Mouse (Mus musculus): ENCODE results near the gene Sart1. TPM values are rescaled to one million over a fixed set of nuclear protein-coding genes. Genes with fewer than 3 reads are reported as not detected.
A peak's percentile ranks its signal among the peaks of the same experiment; 100 is the strongest.

Gene Sart1
- 70.5 and 85.4 TPM in 2 replicates for polyA plus RNA-seq (2012; rRNA removed)

GRCm38 (mm10) chr19:5388588-5389242 lies at the start of gene Sart1:
TSS of gene Sart1 (minus strand) at chr19:5388703.
- peak; percentile 95 to 97 for DNase-seq (ENCODE audit: extremely low spot score in 1 of 2, low spot score in 1 of 2)

GRCm38 (mm10) chr19:5433951-5434350 lies 45.4 kb upstream of the Sart1 start:
- no peak for DNase-seq (ENCODE audit: extremely low spot score in 1 of 2, low spot score in 1 of 2)

DNA sequence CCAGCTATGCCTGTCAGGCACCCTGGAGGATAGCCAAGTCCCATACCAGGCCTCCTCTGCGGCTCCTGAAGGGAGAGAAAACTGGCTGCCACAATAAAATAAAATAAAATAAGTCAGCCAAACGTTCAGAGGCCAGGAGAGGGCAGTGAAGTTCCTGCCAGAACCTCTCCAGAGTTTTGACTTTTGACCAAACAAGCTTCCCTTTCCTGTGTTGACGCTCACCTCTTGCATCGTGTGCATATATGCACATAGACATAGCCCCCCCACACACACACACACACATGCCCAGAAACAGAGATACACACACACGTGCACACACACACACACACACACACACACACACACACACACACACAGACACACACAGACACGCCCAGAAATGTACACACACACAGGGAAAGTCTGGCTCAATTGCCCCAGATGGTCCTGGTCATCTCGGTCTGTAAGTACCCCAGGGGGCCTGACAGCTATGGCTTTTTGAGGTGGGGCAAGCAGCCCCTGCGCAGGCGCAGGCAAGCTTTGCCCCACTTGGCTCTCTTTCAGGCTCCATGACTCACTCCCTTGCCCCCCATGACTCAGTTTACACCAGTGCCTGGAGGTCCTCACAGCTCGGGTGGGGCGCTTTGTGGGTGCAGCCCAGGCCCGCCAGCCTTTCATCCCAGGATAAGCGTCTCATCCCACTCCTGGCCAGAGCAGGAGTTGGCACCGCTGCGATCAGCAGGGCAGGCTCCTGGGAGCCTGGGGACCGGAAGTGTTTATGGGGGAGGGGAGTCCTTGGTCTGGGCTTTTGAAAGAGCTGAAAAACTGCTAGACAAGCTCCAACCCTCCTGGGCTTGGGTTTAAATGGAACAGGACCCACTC lies 44.7 kb upstream of the Sart1 start:
- DNase-seq (ENCODE audit: extremely low spot score in 1 of 2, low spot score in 1 of 2) = no peak

DNA sequence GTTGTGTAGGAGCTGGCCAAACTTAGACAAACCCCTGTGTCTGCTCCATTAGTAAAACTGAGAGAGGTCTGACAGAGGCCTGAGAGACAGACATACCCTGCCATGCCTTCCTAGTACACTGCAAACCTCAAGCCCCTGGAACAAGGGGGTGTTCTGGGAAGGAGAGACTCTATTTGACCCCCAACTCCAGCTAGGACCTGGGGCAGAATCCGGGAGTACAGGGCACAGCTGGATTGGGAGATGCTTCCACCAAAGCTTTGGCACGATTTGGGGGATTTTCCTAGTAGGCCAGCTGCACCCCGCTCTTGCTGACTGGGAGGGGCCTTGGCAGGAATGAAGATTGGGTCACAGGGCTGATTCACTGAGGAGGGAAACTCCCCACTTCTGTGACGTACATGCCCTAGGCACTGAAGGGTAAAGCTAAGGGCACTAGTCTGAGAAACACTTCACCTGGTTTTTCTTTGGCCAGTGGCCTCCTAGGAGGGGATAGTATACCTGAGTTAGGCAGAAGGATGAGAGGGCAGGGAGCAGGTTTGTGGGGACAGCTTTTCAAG lies 43.5 kb upstream of the Sart1 start:
- no peak for DNase-seq (ENCODE audit: extremely low spot score in 1 of 2, low spot score in 1 of 2)

DNA sequence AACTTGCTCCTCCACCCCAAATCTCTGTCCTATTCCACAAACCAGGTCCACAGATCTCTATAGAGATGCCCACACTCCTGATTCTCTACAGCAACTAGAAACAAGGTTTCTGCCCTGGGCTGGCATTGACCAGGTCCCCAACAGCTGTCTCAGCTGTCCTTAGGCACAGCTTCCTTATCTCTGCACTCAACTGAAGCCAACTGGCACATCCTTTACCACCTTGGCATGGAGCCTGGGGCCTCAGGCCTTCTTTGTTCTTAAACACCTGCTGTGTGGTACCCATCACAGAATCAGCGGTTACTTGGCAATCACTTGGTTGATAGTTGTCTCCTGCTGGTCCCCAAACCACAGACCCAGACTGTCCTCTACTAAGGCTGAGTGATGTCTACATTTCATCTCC lies 41.9 kb upstream of the Sart1 start:
- DNase-seq (ENCODE audit: extremely low spot score in 1 of 2, low spot score in 1 of 2) = no peak

DNA sequence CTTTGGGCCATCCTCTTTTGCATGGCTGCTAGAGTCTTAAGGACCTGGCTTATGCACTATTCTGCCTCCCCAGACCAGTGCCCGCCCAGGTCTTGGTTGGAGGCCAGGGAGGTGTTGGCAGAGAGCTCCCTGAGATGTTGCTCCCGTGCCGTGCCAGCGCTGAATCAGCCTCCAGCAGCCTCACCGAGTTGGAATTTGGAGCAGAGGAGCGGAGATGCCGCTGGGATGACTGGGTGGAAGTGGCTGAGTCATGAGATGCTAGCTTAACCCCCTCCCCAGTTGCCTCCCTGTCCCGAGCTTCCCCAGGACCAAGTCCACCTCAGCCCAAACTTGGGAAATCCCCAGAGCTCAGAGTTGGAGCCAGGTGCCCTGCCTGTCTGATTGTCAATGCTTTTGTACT lies 41.3 kb upstream of the Sart1 start:
- DNase-seq (ENCODE audit: extremely low spot score in 1 of 2, low spot score in 1 of 2) = no peak

GRCm38 (mm10) chr19:5429219-5429618 lies 40.7 kb upstream of the Sart1 start:
- DNase-seq (ENCODE audit: extremely low spot score in 1 of 2, low spot score in 1 of 2) = no peak

DNA sequence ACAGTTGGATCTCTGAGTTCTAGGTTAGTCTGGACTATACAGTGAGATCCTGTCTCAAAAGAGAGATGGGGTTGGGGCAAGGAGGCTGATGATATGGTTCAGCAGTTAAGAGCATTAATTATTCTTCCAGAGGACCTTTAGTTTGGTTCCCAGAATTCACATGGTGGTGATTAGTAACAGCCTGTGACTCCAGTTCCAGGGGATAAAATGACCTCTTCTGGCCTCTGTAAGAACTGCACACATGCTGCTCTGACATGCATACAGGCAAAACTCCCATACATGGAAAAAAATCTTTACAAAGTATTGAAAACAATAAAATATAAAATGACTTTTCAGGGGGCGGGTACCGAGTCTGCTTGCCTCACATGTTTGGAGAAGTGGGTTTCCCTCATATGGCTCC lies 39.6 kb upstream of the Sart1 start:
- DNase-seq (ENCODE audit: extremely low spot score in 1 of 2, low spot score in 1 of 2) = no peak

DNA sequence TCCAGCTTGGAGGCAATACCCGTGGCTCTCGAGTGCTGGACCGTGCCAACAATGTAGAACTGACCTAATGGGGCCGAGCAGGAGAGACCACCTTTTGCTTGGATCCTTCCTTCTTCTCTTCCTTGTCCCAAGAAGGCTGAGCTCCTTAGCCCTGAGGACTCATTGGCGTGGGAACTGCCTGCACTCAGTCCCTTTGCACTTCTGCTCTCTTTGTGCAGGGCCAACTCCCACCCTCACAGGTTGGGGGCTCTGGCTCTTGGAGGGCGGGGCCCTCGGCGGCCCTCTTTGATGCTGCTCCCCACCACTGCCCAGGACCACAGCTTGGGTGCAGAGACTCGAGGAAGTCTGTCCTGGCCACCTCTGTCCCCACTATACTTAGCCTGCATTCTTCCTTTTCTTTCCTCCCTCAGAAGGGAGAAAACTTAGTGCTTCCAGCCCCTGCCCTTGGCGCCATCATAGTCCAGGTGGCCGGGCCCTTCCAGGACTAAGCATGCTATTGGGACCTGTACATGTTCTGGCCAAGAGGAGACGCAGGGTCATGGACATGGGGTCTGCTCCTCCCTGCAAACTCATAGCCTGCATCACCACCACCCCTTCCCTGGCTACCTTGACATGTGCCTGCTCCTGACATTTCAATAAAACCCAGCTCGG lies 38.3 kb upstream of the Sart1 start:
- DNase-seq (ENCODE audit: extremely low spot score in 1 of 2, low spot score in 1 of 2) = no peak

- no peak for DNase-seq (ENCODE audit: extremely low spot score in 1 of 2, low spot score in 1 of 2)
These were observed 37.5 kb upstream of the Sart1 start for GRCm38 (mm10) chr19:5425906-5426565.

DNA sequence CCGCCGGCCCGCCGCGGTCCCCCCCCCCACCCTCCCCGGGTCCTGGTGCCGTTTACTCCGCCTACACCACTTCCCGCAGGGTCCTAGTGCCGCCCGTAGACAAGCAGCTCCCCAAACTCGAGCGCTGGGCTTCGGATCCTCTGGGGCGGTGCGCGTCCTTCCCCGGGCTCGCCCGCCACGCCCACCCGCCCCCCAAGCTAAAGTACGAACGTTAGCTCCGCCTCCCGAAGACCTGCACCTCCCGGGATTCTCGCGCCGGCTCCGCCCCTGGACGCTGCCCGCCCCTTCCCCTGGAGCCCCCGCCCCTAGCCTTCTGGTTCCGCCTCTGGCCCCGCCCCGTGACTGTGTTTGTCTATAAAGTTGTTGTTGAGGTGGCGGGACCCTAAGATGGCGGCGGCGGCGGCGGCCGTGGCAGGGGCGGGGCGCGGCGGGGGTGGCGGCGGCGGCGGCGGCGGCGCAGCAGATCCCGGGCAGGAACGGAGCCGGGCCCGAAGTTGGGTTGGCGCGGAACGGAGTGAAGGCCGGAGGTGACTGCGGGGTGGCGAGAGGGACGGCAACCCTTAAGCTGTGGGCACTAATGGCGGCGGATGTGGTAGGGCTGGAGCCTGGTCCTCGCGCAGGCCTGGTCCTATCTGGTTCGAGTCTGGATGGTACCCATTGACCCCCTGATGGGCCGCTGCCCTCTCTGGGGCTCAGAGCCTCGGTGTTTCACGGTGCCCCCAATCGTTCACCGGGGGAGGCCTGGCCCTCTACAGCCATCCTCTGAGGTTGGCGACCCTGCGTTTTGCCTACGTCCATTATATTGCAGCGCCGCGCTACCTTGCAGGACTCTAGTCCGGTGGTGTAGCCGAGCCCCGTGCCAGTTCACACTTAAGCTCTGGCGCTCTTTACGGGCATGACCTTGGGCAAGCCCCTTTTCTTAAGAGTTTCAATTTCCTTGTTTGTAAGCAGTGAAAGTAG lies 36.6 kb upstream of the Sart1 start, which contains the start of the genes Drap1 and AI837181:
Gene Drap1, minus strand, starts transcription at position 198 of the 960 bp plus-strand sequence.
Gene AI837181, plus strand, starts transcription at position 363 of the 960 bp plus-strand sequence.
- DNase-seq (ENCODE audit: extremely low spot score in 1 of 2, low spot score in 1 of 2) = peak; percentile 84 to 94

- DNase-seq (ENCODE audit: extremely low spot score in 1 of 2, low spot score in 1 of 2) = peak in 1 of 2 experiments; percentile 53
These were observed 35.7 kb upstream of the Sart1 start for GRCm38 (mm10) chr19:5424092-5424781.

DNA sequence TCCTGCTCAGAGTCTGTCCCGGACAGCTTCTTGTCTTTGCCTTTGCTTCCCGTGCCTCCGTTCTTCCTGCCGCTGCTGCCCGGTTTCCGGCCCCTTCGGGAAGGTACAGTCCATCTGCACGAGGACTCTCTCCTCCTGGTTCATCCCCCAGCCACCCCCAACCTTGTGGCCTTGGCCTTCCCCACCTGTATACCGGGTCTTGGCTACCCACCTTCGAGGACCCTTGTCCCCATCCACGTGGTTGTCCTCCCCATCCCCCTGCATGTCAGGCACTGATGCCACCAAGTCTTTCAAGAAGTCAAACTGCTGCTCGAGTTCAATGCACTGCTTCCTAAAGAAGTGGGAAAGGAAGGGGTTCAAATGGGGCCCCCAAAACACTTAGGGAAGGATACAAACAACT lies 35.1 kb upstream of the Sart1 start:
- no peak for DNase-seq (ENCODE audit: extremely low spot score in 1 of 2, low spot score in 1 of 2)

DNA sequence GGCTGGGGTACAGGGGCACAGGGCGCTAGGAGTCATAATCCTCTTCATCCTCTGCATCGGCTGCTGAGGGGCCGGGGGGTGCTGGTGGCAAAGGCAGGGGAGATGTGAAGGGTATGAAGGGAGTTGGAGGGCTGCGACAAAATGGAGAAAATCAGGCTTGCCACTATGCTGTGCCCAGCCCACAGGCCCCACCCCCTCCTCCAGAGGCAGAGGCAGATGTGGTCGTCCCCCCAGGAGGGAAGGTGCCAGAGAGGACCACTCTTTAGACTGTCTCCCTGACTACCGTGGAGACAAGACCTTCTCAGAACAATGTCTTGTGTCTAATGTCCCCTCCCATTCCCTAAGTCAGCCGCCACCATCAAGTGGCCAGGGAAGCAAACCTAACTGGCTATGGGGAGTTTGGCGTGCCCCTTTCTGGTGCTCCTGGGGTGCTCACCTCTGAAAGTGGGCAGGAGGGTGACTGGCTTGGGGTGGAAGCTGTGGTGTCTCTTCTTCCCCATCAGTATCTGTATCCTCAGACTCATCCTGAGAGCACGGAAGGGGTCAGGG lies 34.5 kb upstream of the Sart1 start:
- no peak for DNase-seq (ENCODE audit: extremely low spot score in 1 of 2, low spot score in 1 of 2)

GRCm38 (mm10) chr19:5422267-5422666 lies 33.8 kb upstream of the Sart1 start:
- no peak for DNase-seq (ENCODE audit: extremely low spot score in 1 of 2, low spot score in 1 of 2)

GRCm38 (mm10) chr19:5421784-5422183 lies 33.3 kb upstream of the Sart1 start:
- DNase-seq (ENCODE audit: extremely low spot score in 1 of 2, low spot score in 1 of 2) = no peak

GRCm38 (mm10) chr19:5420579-5420978 lies 32.1 kb upstream of the Sart1 start:
- no peak for DNase-seq (ENCODE audit: extremely low spot score in 1 of 2, low spot score in 1 of 2)

- no peak for DNase-seq (ENCODE audit: extremely low spot score in 1 of 2, low spot score in 1 of 2)
These were observed 31.1 kb upstream of the Sart1 start for GRCm38 (mm10) chr19:5419630-5420029.
